Mouse (Mus musculus): ENCODE data around the gene Ttll11.

The Ttll11 gene

DNA sequence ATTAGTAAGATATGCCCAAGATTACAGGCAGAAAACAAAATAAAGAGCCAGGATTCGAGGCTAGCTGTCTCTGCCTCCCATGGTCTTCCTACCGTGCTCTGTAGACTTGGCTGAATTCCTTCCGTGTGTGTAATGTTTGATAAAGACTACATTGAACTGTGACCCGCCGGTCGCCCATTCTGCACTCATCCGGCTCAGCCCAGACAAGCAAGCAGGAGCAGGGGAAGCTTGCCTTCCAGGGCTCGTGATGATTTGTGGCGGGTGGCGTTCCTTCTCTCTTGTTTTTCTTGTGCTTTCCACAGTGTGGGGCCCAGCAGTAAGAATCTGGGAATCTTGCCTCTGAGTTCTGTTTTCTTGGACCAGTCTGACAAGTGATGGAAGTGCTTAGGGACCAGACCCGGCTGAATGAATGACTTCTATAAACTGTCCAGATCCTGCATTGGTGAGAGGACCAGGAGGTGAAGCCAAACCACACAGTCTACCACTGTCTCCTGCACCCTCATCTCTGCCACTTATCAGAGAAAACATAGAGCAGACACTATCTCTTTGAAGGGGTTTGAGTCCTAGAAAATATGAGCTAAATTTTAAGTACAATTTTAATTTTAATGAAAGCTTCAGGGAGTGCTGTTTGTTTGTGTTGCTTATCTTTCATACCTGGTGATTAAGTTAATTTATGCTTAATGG is 146.8 kb downstream of the Ttll11 start:
- no peak for ATAC-seq (ENCODE audit: insufficient number of reproducible peaks, low FRiP score, low TSS enrichment)

DNA sequence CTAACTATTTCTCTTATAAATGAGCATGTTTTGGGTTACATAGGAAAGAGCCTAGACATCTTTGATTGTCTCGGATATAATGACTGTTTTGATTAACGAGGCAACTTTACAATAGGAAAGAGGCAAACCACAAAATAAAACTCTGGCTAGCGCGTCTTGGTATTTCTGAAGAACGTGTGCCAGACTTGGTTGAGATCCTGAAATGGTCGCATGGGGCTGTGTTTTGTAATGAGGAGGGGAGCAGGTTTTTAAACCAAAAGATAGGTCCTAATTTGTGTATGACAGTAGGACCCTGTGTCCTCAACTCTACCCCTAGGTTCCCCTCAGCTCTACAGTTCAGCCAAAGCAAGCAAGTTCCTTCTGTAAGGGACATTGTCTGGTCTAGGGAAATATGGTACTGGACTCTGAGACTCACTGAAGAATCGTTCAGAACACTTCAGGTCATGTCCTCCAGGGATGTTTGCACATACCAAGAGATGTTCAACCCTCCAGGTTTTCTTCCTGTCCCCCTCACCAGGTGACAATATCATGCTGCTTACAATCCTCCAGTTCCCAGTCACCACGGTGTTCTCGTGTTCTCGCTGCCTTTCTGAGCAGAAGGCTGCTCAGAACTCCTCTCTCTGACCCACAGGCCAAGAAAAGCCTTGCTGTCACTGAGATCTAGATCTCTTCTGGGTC is 147.7 kb downstream of the Ttll11 start:
- ATAC-seq (ENCODE audit: insufficient number of reproducible peaks, low FRiP score, low TSS enrichment) = no peak

DNA sequence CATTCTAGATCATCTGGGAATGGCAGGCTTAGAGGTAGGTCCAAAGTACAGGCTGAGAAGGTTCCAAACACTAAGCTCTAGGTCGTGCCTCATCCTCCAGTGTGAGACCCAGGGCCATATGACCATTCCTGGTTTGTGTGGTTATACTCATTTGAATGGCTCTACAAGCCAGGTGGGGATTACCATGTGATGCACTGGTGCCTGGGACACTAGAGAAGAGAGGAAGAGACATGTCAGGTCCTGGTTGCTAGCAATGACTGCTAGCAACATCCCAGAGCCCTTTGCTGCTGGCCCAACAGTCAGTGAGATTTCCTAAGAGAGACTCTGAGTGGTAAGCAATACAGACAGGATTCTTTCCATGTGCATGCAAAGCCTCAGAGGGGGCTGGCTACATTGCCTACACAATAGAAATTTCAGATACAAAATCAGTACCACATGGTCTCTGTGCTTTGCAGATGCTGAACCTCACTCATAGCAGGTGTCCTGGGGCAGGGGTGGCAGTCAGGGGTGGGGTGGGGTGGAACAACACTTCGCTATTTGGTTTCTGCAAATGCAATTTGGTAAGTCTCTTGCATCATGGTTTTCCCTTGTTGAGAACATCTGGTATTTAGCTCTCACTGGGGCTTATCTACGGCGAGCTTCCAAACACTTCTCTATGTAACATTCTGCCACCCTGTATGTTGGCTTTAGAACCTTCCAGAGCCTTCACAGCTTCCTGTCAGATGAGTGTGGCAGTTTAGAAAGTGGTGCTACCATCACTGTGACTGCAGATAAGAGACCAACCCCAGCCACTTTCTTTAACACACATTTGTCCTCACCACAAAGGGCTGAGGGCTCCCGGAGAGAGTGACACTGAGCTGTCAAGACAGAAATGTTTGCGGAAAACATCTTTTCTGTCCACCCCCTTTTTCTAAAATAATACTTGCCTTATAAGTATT is 148.5 kb downstream of the Ttll11 start:
- ATAC-seq (ENCODE audit: insufficient number of reproducible peaks, low FRiP score, low TSS enrichment) = no peak

DNA sequence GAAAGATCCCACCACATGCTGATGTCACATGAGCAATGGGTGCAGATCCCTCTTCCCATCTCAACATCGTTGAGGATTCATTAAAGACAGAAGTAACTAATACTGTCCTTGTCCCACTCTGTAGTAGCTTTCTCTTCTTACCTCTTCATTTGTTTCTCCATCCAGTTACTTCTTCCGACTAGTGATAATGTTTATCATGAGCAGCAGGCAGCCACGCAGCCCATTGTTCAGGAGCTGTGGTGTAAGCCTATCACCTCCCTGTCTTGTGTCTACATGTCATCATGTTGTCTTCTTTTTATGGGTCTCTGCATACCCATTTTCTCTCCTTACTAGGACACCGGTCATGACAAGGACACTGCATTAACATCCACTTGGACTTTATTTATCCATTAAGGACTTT is 150.6 kb downstream of the Ttll11 start:
- ATAC-seq (ENCODE audit: insufficient number of reproducible peaks, low FRiP score, low TSS enrichment) = no peak

DNA sequence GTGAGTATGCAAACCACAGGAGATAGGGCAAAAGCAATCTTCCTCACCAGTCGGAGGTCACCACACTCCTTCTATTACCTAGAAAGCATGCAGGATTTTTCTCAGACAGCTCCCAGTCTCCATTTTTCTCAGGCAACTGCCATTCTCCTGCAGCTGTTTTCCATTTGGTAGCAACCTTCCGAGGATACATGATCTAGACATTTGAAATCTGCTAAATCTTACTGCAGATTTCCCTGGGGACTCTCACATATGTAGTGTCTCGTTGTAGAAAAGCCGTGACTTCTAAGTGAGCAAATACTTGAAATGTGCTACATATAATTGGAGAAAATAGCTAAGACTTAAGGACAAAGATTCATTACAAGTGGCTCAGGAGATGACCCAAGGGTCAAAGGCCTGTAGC is 151.8 kb downstream of the Ttll11 start:
- no peak for ATAC-seq (ENCODE audit: insufficient number of reproducible peaks, low FRiP score, low TSS enrichment)

DNA sequence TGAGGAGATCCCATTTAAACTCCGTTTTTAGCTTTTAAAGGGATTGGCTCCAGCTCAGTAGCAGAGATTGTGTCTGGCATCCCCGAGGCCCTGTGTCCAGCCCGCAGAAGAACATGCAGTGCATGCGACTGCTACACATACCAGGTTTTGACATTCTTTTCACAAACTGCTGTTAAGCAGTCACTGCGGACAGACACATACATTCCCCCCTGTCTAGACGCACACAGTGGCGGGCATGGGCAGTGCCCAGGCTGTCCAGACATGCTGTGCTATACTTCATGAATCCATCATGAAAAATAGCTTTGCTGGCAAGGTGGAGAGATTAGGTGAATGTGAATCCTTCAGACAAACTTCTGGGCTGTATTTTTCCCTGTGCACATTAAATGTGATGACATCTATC is 154.6 kb downstream of the Ttll11 start:
- no peak for ATAC-seq (ENCODE audit: insufficient number of reproducible peaks, low FRiP score, low TSS enrichment)

DNA sequence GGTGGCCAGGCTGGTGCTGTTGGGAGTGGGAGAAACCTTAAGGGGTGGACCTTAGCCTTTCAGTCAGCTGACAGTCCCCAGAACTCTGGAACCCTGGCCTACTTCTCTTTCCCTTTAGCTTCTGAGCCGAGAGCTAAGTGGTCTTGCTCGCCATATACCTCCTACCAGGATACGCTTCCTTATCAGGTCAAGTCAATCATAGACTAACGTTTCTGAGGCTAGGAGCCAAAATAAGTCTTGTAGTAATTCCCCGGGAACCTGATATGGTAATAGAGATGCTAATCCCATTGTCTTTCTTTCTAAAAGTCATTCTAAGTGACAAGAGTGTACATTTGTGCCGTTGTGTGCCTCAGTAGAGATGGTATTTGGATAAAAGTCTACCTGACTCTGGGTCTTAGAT is 156.1 kb downstream of the Ttll11 start:
- ATAC-seq (ENCODE audit: insufficient number of reproducible peaks, low FRiP score, low TSS enrichment) = no peak

DNA sequence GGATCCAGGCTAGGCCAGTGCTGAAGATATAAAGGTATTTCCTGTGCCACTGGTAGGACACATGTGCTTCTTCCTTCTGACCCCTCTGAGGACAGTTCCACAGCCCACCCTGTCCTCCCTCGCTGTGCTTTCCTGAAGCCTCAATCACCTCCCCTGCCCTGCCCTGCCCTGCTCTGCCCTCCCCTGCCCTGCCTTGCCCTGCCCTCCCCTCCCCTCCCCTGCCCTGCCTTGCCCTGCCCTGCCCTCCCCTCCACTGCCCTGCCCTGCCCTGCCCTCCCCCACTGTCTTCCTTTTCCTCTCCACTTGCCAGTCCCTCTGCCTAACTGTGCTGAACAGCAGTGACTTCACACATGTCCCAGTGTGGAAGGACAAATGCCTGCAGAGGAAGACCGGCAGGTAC is 160.8 kb downstream of the Ttll11 start:
- ATAC-seq (ENCODE audit: insufficient number of reproducible peaks, low FRiP score, low TSS enrichment) = no peak

DNA sequence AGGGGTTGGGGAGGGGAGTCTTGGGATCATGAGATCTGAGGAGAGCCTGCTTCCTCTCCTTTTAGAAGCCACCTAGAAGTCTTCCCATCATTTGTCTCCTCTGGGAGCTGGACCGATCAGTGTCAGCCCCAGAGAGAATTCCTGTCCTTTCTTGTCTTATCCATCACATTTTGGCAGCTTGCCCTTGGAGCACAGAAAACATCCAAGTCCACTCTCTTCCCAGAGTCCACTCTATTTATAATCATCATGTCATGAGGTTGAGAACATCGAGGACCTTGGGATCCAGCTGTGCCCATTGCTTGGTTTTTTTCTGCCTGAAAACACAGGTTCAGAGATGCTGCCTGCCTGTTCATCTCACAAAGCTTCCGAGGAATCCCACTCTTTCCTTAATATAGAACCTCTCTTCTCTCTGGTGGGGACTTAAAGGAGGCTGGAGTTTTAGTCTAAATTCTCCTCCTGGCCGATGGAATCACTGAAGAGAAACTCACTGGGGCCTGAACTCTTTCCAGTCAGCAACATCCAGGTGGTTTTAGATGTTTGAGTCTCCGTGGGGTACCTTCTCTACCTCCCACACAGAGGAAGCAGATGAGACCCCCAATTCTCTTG is 163.6 kb downstream of the Ttll11 start:
- ATAC-seq (ENCODE audit: insufficient number of reproducible peaks, low FRiP score, low TSS enrichment) = no peak

DNA sequence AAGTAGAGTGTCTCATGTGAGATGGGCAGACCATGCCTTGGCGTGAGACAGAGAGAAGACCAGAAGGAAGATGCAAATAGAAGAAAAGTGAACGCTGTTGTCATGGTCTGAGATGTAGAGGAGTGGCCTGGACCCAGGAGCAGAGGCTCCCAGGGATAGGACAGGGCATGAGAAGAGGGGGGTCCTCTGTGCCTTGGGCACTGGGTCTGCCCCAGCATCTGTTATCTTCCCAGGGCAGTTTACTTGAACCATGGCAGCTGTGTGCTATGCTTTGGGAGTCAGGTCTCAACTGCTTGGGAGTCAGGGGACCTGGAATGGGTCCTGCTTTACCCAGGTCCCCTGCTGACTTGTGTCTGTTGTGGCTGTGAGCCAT is 167.2 kb downstream of the Ttll11 start:
- no peak for ATAC-seq (ENCODE audit: insufficient number of reproducible peaks, low FRiP score, low TSS enrichment)

DNA sequence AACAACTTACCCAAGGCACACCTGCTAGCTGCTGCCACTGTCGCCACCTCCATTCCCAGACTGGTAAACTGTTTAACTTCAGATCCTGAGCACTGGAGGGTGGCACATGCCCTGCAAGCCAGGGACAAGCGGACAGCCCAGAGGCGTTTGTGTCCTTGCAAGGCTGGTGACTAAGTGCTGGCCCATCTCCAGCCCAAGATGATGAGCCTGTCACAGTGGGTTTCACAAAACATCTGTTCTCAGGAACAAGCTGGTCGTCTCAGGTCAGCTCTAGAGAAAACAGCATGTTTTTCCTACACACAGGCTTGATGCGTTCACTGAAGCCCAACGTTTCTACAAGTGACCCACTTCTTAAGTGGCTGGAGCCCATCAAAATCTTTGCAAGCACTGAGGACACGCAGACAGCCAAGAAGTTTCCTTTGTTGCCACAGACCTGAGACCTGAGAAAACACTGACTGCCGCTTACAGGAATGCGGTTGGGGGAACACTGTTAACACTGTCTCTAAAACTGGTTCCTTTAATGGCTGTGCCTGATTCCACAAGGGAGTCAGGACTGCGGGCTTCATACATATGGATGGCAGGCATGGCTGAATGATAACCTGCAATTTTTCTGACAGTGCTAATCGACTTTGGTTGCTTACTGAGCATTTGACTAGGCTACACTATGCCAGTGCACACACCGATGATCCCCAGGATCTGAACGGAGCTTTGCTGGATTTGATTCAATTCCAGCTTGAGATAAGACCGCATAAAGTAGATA is 167.7 kb downstream of the Ttll11 start:
- ATAC-seq (ENCODE audit: insufficient number of reproducible peaks, low FRiP score, low TSS enrichment) = no peak

DNA sequence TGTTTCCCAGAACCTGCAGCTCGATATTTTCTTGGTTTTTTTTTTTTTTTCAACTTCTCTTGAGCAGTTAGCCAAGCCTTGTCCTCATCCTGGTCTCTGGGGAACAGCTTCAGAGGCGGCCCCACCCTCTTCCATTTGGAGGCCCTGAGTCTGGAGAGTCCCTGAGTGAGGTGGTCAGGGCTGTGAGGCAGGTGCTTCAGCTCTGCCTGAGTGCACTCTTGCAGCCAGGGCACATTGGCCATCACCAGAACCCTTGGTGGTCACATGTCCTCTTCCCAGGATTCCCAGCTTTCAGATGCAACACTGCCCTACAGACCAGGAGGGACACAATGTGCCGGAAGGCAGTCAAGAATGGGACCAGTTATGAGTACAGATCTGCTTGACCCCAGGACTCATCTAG is 169.7 kb downstream of the Ttll11 start:
- no peak for ATAC-seq (ENCODE audit: insufficient number of reproducible peaks, low FRiP score, low TSS enrichment)

DNA sequence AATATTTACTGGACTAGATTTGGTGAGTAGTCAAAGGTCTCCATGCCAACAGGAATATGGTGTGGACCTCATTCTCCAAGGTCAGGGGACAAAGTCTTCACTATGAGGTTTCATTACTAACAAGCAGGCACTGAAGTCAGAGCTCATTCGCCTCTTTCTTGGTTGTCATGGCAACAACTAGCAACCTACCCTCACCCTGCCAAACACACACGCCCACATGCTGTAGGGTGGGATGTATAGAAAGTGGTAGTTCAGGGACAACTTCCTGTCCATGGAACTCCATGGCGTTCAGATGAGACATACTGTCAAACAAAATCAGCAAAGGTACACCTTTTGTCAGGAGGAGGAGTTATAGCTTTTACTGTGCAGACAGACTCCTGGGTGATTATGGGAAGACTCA is 170.6 kb downstream of the Ttll11 start:
- ATAC-seq (ENCODE audit: insufficient number of reproducible peaks, low FRiP score, low TSS enrichment) = no peak

DNA sequence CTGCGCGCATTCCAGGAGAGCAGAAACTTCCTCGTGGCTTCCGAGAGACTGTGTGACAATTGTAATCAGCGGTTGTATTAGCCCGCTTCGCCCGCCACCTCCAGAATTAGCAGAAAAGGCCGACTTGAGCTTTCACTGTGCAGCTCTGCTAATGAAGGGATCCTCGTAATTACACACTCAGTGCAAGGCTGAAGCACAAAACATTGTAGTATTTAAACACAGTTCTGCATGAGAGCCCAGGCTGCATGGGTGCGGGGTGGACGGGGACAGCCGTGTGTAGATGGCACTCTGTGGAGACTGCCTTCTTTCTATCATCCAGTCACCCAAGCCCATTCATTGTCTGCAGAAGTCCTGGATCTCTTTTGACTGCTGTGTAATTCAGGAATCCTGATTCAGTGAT is 173.8 kb downstream of the Ttll11 start:
- ATAC-seq (ENCODE audit: insufficient number of reproducible peaks, low FRiP score, low TSS enrichment) = no peak

DNA sequence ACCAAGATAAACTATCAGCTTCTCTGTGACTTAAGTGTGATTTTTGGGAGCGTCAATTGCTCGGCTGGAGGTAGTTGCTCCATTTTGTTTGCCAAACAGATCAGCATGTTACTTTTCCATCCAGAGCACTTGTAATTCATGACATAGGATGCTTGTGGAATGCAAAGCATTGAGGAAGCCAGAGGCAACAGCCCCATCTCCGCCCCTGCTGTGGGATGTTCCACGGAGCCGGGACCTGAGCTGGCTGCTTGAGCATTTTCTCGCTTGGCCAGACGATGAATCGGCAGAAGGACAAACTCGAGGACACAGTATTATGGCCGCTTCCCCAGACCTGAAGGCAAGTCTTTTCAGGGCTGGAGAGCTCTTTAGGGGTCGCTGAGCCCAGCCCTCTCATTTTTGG is 176.6 kb downstream of the Ttll11 start:
- ATAC-seq (ENCODE audit: insufficient number of reproducible peaks, low FRiP score, low TSS enrichment) = no peak

DNA sequence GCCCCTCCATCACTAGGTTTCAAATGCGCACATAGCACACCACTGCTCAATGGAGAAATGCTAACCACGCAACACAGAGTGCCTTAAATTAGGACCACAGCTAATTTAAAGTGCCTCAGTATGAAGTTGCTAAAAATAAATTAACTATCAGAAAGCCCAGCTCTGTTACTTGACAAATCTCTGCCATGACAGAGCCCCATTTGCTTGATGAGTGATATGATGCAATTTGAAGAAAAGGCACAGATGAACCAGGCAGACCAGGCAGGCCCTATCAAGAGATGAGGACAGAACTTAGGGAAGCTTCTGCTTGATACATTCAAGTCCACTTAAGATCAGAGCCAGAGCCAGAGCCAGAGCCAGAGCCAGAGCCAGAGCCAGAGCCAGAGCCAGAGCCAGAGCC is 178.0 kb downstream of the Ttll11 start:
- no peak for ATAC-seq (ENCODE audit: insufficient number of reproducible peaks, low FRiP score, low TSS enrichment)

DNA sequence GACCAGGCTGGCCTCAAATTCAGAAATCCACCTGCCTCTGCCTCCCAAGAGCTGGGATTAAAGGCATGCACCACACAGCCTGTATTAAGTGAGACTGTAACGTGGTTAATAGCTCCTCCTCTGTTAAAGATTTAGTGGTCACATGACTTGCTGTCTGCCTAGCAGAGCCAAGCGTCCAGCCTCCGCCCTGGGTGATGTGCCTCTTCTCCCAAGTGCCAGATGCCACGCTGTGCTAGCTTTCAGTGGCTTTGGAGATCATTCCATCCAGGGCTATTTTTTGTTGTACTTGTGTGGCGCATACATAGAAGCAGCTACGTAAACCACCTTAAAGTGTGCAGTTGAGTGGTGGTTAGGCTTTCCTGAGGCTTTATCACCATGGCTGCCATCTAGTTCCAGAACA is 180.6 kb downstream of the Ttll11 start:
- ATAC-seq (ENCODE audit: insufficient number of reproducible peaks, low FRiP score, low TSS enrichment) = 0 out of 2 replicates have a peak, but pooled peaks have one; percentile 23

DNA sequence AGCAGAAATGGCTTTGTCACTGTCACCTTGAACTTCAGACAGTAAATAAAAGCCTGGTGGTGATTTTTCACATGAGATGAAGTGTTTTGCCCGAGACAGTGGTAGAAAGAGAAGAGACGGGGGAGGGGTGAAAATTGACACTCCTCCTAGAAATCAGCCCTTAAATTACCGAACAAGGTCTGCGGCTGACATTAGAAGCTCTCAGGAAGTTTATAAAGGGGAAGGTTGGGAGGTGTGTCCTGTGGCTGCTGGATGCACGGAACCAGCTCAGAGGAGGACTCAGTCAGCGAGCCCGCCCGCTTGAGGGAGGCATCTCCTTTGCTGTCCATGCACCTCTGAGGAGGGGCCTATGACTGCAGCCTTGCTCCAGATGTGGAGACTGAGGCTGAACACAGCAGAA is 181.7 kb downstream of the Ttll11 start:
- ATAC-seq (ENCODE audit: insufficient number of reproducible peaks, low FRiP score, low TSS enrichment) = no peak

DNA sequence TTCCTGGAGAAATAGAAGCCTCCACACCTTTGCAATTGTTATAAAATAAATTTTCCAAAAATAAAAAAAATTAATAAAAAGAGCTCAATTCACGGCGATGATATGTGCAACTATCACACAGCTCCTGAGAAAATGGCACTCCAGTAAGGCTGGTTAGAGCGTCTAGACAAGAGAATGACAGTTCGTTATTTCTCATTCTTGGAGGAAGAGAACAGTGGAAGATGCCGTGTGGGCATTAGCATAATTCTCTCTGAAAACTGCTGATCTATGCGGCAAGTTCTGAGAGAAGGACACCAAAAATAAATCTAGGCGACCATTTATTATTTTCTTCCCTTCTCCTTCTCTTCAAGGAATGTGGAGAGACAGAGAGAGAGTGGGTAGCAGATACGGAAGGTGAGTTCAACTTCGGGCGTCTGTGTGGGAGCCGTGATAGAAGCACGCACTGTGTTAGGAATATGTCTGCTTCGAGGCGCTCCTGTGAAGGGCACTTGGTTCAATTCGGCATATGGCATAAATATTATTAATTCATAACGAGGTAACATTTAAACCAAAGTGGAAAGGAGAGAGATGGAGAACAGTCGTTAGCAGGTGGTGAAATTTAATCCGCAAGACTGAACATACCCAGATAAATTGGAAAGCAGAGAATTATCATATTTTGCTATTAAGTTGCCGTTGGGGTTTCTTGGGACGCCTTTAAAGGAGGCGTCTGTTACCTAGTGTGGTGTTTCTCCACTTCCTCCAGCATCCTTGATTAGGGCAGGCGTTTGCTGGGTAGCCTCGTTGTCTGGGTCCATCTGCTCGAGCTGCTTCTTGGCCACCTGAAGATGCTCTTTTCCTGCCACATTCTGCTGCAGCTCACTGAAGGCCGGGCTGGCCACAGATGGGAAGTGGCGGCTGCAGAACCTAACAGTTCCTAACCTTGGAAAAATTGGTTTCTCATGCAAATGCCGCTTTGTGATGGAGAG is 190.1 kb downstream of the Ttll11 start:
- peak; percentile 80 for ATAC-seq (ENCODE audit: insufficient number of reproducible peaks, low FRiP score, low TSS enrichment)
